Mouse (Mus musculus): ENCODE data around the gene Ccnq. TPM values are rescaled to one million over a fixed set of nuclear protein-coding genes. Genes with fewer than 3 reads are reported as not detected.

The Ccnq gene
- 35.9 and 39.0 TPM in 2 replicates for total RNA-seq (2014; rRNA removed)
- 35.4 and 37.5 TPM in 2 replicates for polyA plus RNA-seq (2015; fragmentation: Nextera tagmentation; extraction: Ambion mirVana)

- TF ChIP-seq CTCF (IDR thresholded peaks at IDR 0.05; ENCODE audit: low read depth): no peak
- Histone ChIP-seq H3K4me3 (ENCODE audit: low read length) (peak within 1 kb of the TSS; percentile 62), H3K27ac (peak within 1 kb of the TSS; percentile 87), H3K36me3 (ENCODE audit: insufficient read depth, low read length) (no peaks in the 10 kb centered on the region), H3K27me3 (ENCODE audit: insufficient read depth, low read length) (no peaks in the 10 kb centered on the region), H3K9me3 (ENCODE audit: low read length) (no peaks in the 10 kb centered on the region), H3K9ac (replicated peaks; ENCODE audit: low read length) (peak within 1 kb of the TSS; percentile 78), H3K4me2 (ENCODE audit: low read depth, low read length) (peak within 1 kb of the TSS; percentile 75), H3K4me1 (ENCODE audit: insufficient read depth, low read length) (no peaks in the 10 kb centered on the region)
- ATAC-seq (peak; percentile 91), DNase-seq (ENCODE audit: low spot score) (peak; percentile 84)
- WGBS: 10% methylated on average over 59 of the region's 59 CpGs
Observed at GRCm38 (mm10) chr11:78750885-78751842, at the start of gene Ccnq. Ccnq (minus strand) TSS chr11:78751729.

- ATAC-seq (no peak), DNase-seq (ENCODE audit: low spot score) (no peak)
- Histone ChIP-seq H3K9ac (replicated peaks; ENCODE audit: low read length) (no peak overlapping the region), H3K9me3 (ENCODE audit: low read length) (no peaks in the 10 kb centered on the region), H3K4me1 (ENCODE audit: insufficient read depth, low read length) (no peaks in the 10 kb centered on the region; the same call in 1 of the 2 replicates), H3K36me3 (ENCODE audit: insufficient read depth, low read length) (no peaks in the 10 kb centered on the region), H3K27ac (no peak overlapping the region), H3K4me2 (ENCODE audit: low read depth, low read length) (no peak overlapping the region), H3K27me3 (ENCODE audit: insufficient read depth, low read length) (no peaks in the 10 kb centered on the region), H3K4me3 (ENCODE audit: low read length) (no peak overlapping the region)
- WGBS: 96% methylated on average over 4 of the region's 4 CpGs
- no peak for TF ChIP-seq CTCF (IDR thresholded peaks at IDR 0.05; ENCODE audit: low read depth)
Observed at GRCm38 (mm10) chr11:78801094-78801493, 49.6 kb upstream of the Ccnq start.

DNA sequence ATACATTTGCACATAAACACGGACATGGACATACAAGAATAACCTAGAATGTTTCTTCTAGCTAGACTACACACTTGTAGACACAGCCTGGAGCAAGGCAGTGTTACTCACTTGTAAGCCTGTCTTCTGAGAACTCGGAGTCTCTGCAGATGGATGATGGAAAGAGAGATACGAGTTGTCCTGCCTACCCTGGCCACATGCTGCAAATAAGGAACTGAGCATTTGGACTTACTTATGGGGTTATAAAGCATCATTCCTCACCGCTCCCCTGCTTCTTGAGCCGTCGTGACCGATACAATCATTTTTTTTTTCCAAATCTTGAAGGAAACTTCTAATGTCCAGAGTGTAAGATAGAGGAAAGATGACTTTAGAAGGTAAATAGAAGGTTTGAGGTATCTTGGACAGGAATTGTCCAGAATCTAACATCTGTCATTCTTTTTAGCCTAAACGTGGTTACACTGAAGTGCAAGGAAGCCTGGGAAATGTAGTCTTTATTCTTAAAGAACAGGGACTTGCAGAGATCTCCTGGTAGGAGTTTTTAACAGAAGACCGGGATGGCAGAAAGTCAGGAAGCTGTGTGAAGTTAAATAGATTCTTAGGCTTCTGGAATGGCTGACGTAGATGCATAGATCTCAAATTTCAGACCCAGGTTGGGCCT is 44.7 kb upstream of the Ccnq start:
- no peak for ATAC-seq
- 83% methylated on average over 10 of the region's 10 CpGs for WGBS
- DNase-seq (ENCODE audit: low spot score): no peak
- H3K36me3 ChIP-seq (ENCODE audit: insufficient read depth, low read length): no peaks in the 10 kb centered on the region
- H3K9me3 ChIP-seq (ENCODE audit: low read length): no peaks in the 10 kb centered on the region
- H3K27me3 ChIP-seq (ENCODE audit: insufficient read depth, low read length): no peaks in the 10 kb centered on the region
- H3K4me3 ChIP-seq (ENCODE audit: low read length): no peak overlapping the region
- H3K27ac ChIP-seq: no peak overlapping the region
- H3K9ac ChIP-seq (replicated peaks; ENCODE audit: low read length): no peak overlapping the region
- no peak overlapping the region for H3K4me2 ChIP-seq (ENCODE audit: low read depth, low read length)
- TF ChIP-seq CTCF (IDR thresholded peaks at IDR 0.05; ENCODE audit: low read depth): no peak
- peaks cover 9% of the 10 kb centered on the region; the same call in 1 of the 2 replicates for H3K4me1 ChIP-seq (ENCODE audit: insufficient read depth, low read length)

- 85% methylated on average over 11 of the region's 11 CpGs for WGBS
- no peak for ATAC-seq
- Histone ChIP-seq H3K36me3 (ENCODE audit: insufficient read depth, low read length) (no peaks in the 10 kb centered on the region), H3K9ac (replicated peaks; ENCODE audit: low read length) (no peak overlapping the region), H3K4me2 (ENCODE audit: low read depth, low read length) (no peak overlapping the region; the same call in 1 of the 2 replicates), H3K4me1 (ENCODE audit: insufficient read depth, low read length) (peaks cover 9% of the 10 kb centered on the region; the same call in 1 of the 2 replicates), H3K4me3 (ENCODE audit: low read length) (no peak overlapping the region), H3K27me3 (ENCODE audit: insufficient read depth, low read length) (no peaks in the 10 kb centered on the region), H3K27ac (no peak overlapping the region), H3K9me3 (ENCODE audit: low read length) (no peaks in the 10 kb centered on the region)
- DNase-seq (ENCODE audit: low spot score): no peak
- no peak for TF ChIP-seq CTCF (IDR thresholded peaks at IDR 0.05; ENCODE audit: low read depth)
Observed at GRCm38 (mm10) chr11:78793116-78793515, 41.6 kb upstream of the Ccnq start.

- no peak overlapping the region for H3K4me3 ChIP-seq (ENCODE audit: low read length)
- H3K4me2 ChIP-seq (ENCODE audit: low read depth, low read length): peak overlapping the region; percentile 36
- no peaks in the 10 kb centered on the region for H3K27me3 ChIP-seq (ENCODE audit: insufficient read depth, low read length)
- H3K9ac ChIP-seq (replicated peaks; ENCODE audit: low read length): peak overlapping the region; percentile 13
- no peak for TF ChIP-seq CTCF (IDR thresholded peaks at IDR 0.05; ENCODE audit: low read depth)
- 13% methylated on average over 11 of the region's 11 CpGs for WGBS
- ATAC-seq (no peak), DNase-seq (ENCODE audit: low spot score) (peak; percentile 28)
- no peaks in the 10 kb centered on the region for H3K36me3 ChIP-seq (ENCODE audit: insufficient read depth, low read length)
- peaks cover 9% of the 10 kb centered on the region; the same call in 1 of the 2 replicates for H3K4me1 ChIP-seq (ENCODE audit: insufficient read depth, low read length)
- no peak overlapping the region for H3K27ac ChIP-seq
- no peaks in the 10 kb centered on the region for H3K9me3 ChIP-seq (ENCODE audit: low read length)
Observed at GRCm38 (mm10) chr11:78792465-78792864, 40.9 kb upstream of the Ccnq start.

GRCm38 (mm10) chr11:78792055-78792454 is 40.5 kb upstream of the Ccnq start:
- no peaks in the 10 kb centered on the region for H3K9me3 ChIP-seq (ENCODE audit: low read length)
- no peaks in the 10 kb centered on the region for H3K27me3 ChIP-seq (ENCODE audit: insufficient read depth, low read length)
- H3K36me3 ChIP-seq (ENCODE audit: insufficient read depth, low read length): no peaks in the 10 kb centered on the region
- no peak for TF ChIP-seq CTCF (IDR thresholded peaks at IDR 0.05; ENCODE audit: low read depth)
- no peak overlapping the region for H3K4me3 ChIP-seq (ENCODE audit: low read length)
- DNase-seq (ENCODE audit: low spot score) (no peak), ATAC-seq (no peak)
- H3K9ac ChIP-seq (replicated peaks; ENCODE audit: low read length): peak overlapping the region; percentile 13
- H3K27ac ChIP-seq: no peak overlapping the region; the same call in 1 of the 2 replicates
- WGBS: 33% methylated on average over 5 of the region's 5 CpGs
- peak overlapping the region; percentile 36 for H3K4me2 ChIP-seq (ENCODE audit: low read depth, low read length)
- peaks cover 9% of the 10 kb centered on the region; the same call in 1 of the 2 replicates for H3K4me1 ChIP-seq (ENCODE audit: insufficient read depth, low read length)
